Mouse (Mus musculus): ENCODE measurements at regions not wholly inside any gene's neighbourhood (a gene's known extent, or its start where the extent isn't known, plus 50 kb on each side); places are given as distances from the start of the nearest gene placed in this dataset.

DNA sequence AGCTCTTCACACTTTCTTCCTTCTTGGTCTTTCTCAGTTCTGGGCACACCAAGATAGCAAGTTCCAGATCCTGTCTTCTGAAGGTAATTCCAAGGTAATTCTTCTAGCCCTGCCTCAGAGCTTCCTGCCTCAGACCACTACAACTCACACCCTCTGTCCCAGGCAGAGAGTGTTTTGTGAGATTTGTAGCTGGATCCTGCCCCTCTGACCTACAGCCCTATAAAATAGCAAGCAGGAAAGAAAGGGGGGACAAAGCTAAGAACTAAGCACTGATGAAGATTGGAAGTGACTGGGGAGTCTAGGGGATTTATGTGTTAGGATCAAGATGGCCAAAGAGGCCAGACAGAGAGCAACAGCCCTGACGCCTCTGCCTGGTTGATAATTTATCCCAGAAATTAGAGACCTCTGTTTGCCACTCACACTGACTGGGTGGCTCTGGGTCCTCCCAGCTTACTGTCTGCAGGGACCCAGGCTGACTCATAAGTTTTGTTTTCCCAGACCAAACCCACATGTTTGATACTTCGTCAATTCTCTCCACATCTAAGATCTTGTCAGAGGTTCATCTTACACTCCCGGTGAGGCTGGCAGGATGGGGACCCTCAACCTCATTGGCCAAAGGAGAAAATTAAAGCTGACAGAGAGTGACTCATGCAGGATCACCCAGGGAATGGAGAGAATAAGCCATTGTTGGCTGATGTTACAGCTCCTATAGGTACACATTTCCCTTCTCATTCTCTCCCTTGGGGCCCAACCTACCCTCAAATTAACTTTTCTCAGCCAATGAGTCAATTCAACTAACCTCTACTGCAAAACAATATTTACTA lies 84.8 kb upstream of the Trabd2b start:
- no peaks in the 10 kb centered on the region for H3K27me3 ChIP-seq (replicated peaks; ENCODE audit: control insufficient read depth, insufficient read depth, low read length)
- no peak overlapping the region for H3K4me2 ChIP-seq (ENCODE audit: low read length)
- no peaks in the 10 kb centered on the region for H3K9me3 ChIP-seq (ENCODE audit: control insufficient read depth, low read length)
- no peak for ATAC-seq
- no peaks in the 10 kb centered on the region for H3K4me1 ChIP-seq (replicated peaks; ENCODE audit: control insufficient read depth, insufficient read depth, low read length)
- H3K27ac ChIP-seq (ENCODE audit: low read length), result no peak overlapping the region
- no peak overlapping the region for H3K4me3 ChIP-seq (replicated peaks; ENCODE audit: low read length)
- WGBS, result 85% methylated on average over 3 of the region's 3 CpGs
- H3K36me3 ChIP-seq (ENCODE audit: control insufficient read depth, insufficient read depth), result no peaks in the 10 kb centered on the region
- no peak overlapping the region for H3K9ac ChIP-seq (replicated peaks; ENCODE audit: low read depth, low read length)

DNA sequence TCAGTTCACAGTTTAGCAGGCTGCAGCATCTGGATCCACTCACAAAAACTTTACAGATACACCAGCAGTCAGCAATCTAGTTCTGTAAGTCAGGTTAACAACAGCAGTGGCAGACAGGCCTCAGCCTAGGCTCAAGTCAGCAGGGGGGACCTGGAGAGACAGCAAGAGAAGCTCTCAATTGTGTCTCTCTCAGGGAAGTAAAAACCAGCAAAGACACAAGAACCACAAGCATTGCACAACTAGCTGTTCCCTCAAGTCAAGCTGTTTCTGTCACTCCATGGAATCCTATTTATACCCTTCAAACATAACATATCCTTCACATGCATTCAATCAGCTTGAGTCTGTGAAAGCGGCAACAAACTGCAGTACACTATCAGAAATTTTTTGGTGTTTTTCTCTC lies 76.5 kb upstream of the Trabd2b start:
- H3K27ac ChIP-seq (ENCODE audit: low read length), result no peak overlapping the region
- no peak overlapping the region for H3K4me2 ChIP-seq (ENCODE audit: low read length)
- no peaks in the 10 kb centered on the region for H3K27me3 ChIP-seq (replicated peaks; ENCODE audit: control insufficient read depth, insufficient read depth, low read length)
- H3K4me3 ChIP-seq (replicated peaks; ENCODE audit: low read length), result no peak overlapping the region
- ATAC-seq, result no peak
- H3K36me3 ChIP-seq (ENCODE audit: control insufficient read depth, insufficient read depth), result no peaks in the 10 kb centered on the region
- 86% methylated on average over 1 of the region's 1 CpGs for WGBS
- no peaks in the 10 kb centered on the region for H3K4me1 ChIP-seq (replicated peaks; ENCODE audit: control insufficient read depth, insufficient read depth, low read length)
- no peak overlapping the region for H3K9ac ChIP-seq (replicated peaks; ENCODE audit: low read depth, low read length)
- H3K9me3 ChIP-seq (ENCODE audit: control insufficient read depth, low read length), result no peaks in the 10 kb centered on the region

DNA sequence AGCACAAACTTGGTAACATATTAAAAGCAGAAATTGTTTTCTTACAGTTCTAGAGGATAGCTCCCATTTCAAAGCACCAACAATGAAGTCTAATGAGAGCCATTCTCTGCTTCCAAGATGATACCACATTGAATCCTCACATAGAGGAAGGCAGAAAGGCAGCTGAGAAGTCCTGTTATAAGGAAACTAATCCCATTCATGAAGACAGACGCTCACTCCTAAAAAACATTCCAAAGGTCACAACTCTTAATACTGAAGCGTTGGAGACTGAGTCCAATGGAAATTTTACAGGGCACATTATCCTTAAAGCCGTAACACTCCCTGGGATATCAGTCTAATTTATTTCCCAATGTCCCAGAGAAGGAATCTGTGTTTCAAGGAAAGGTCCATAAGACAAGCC lies 75.4 kb upstream of the Trabd2b start:
- H3K4me1 ChIP-seq (replicated peaks; ENCODE audit: control insufficient read depth, insufficient read depth, low read length), result no peaks in the 10 kb centered on the region
- no peak overlapping the region for H3K4me3 ChIP-seq (replicated peaks; ENCODE audit: low read length)
- no peaks in the 10 kb centered on the region for H3K9me3 ChIP-seq (ENCODE audit: control insufficient read depth, low read length)
- H3K36me3 ChIP-seq (ENCODE audit: control insufficient read depth, insufficient read depth), result no peaks in the 10 kb centered on the region
- WGBS, result 73% methylated on average over 3 of the region's 3 CpGs
- no peak overlapping the region for H3K4me2 ChIP-seq (ENCODE audit: low read length)
- no peak overlapping the region for H3K27ac ChIP-seq (ENCODE audit: low read length)
- H3K27me3 ChIP-seq (replicated peaks; ENCODE audit: control insufficient read depth, insufficient read depth, low read length), result no peaks in the 10 kb centered on the region
- no peak for ATAC-seq
- H3K9ac ChIP-seq (replicated peaks; ENCODE audit: low read depth, low read length), result no peak overlapping the region

DNA sequence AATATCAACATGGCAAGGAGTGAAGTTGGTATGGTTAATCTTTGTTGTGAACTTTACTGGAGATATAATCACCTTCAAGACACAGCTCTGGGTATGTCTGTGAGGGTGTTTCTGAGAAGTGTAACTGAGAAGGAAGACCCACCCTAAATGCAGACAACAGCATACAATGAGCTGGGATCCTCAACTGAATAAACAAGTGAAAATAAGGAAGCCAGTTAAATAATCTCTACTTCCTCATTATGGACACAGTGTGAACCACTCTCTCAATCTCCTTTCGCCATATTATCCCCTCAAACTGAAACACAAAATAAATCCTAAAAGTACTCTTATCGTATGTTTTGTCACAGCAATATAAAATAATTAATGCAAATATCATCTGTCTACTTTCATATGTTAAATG lies 71.7 kb upstream of the Trabd2b start:
- Histone ChIP-seq H3K27me3 (replicated peaks; ENCODE audit: control insufficient read depth, insufficient read depth, low read length) (no peaks in the 10 kb centered on the region), H3K9ac (replicated peaks; ENCODE audit: low read depth, low read length) (no peak overlapping the region), H3K36me3 (ENCODE audit: control insufficient read depth, insufficient read depth) (no peaks in the 10 kb centered on the region), H3K4me1 (replicated peaks; ENCODE audit: control insufficient read depth, insufficient read depth, low read length) (no peaks in the 10 kb centered on the region), H3K27ac (ENCODE audit: low read length) (no peak overlapping the region), H3K4me3 (replicated peaks; ENCODE audit: low read length) (no peak overlapping the region), H3K4me2 (ENCODE audit: low read length) (no peak overlapping the region), H3K9me3 (ENCODE audit: control insufficient read depth, low read length) (no peaks in the 10 kb centered on the region)
- no peak for ATAC-seq
- 85% methylated on average over 2 of the region's 2 CpGs for WGBS

DNA sequence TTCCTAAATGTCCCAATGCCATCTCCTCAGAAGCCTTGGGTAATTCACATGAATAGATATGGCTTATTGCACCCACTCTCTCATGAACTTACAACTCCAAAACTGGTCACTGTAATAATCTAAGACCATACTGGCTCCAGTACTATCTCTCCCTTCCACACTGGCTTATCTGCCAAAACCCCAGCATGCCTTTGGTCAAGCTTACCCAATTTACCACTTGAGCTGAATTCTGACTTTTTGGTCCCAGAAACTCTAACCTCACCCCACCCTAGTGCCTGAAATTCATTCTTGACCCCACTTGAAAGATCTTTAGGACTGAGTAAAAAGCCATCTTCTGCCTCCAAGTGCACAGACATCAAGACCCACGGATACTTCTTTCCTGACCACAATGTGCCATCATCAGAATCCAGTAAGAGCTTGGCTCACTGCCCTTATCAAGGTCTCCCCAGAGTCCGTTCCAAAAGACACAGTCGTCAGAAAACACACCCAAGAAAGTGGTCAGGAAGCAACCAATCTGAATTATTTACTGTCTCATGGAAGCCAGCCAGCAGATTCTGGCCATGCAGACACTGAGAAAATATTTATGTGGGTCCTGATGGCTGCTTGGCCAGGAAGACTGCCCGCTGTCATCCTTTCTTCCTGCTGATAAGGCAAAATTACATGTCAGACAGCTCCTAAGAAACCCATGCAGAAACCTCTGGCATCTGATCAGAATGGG lies 70.3 kb upstream of the Trabd2b start:
- H3K27me3 ChIP-seq (replicated peaks; ENCODE audit: control insufficient read depth, insufficient read depth, low read length), result no peaks in the 10 kb centered on the region
- no peak overlapping the region for H3K4me3 ChIP-seq (replicated peaks; ENCODE audit: low read length)
- H3K27ac ChIP-seq (ENCODE audit: low read length), result no peak overlapping the region
- ATAC-seq, result no peak
- no peaks in the 10 kb centered on the region for H3K9me3 ChIP-seq (ENCODE audit: control insufficient read depth, low read length)
- H3K4me2 ChIP-seq (ENCODE audit: low read length), result no peak overlapping the region
- 70% methylated on average over 4 of the region's 4 CpGs for WGBS
- H3K36me3 ChIP-seq (ENCODE audit: control insufficient read depth, insufficient read depth), result no peaks in the 10 kb centered on the region
- H3K9ac ChIP-seq (replicated peaks; ENCODE audit: low read depth, low read length), result no peak overlapping the region
- H3K4me1 ChIP-seq (replicated peaks; ENCODE audit: control insufficient read depth, insufficient read depth, low read length), result no peaks in the 10 kb centered on the region

DNA sequence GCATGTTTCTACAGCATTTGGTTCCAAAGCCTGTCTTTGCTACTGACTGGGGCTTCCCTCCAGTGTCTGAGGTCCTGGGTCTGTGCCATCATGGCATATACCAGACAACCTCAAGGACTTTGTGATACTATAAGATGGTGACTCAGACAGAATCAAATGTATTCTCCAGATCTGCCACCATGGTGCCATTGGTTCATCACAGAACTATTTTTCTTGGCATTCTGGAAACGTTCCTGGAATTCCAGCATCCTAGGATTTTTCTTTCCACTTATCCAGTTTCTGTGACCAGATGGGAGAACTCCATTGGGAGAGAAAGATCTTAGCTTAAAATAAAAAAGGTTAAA lies 69.8 kb upstream of the Trabd2b start:
- Histone ChIP-seq H3K4me1 (replicated peaks; ENCODE audit: control insufficient read depth, insufficient read depth, low read length) (no peaks in the 10 kb centered on the region), H3K27me3 (replicated peaks; ENCODE audit: control insufficient read depth, insufficient read depth, low read length) (no peaks in the 10 kb centered on the region), H3K9me3 (ENCODE audit: control insufficient read depth, low read length) (no peaks in the 10 kb centered on the region), H3K4me3 (replicated peaks; ENCODE audit: low read length) (no peak overlapping the region), H3K27ac (ENCODE audit: low read length) (no peak overlapping the region), H3K36me3 (ENCODE audit: control insufficient read depth, insufficient read depth) (no peaks in the 10 kb centered on the region), H3K4me2 (ENCODE audit: low read length) (no peak overlapping the region), H3K9ac (replicated peaks; ENCODE audit: low read depth, low read length) (no peak overlapping the region)
- ATAC-seq, result no peak
- 72% methylated on average over 1 of the region's 1 CpGs for WGBS

DNA sequence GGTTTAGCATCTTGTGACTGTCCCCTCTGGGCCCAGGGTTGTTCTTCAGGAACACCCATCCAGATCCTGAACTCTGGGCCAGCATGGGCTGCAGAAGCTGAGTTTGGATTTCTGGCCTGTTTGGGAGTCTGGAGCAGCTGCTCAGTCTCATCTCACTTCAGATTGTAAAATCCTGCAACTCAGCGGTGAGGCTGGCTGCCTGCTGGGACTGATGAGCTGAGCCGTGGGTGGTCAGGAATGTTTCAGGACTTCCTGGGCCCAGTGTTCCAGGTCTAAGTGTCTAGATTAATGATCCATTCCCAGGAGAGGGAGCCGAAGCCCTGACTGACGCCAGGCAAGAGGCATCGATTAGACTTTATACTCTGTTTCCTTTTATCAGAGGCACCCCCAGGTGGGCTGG lies 66.7 kb upstream of the Trabd2b start:
- no peak overlapping the region for H3K27ac ChIP-seq (ENCODE audit: low read length)
- H3K4me1 ChIP-seq (replicated peaks; ENCODE audit: control insufficient read depth, insufficient read depth, low read length), result no peaks in the 10 kb centered on the region
- no peak for ATAC-seq
- no peak overlapping the region for H3K4me3 ChIP-seq (replicated peaks; ENCODE audit: low read length)
- H3K4me2 ChIP-seq (ENCODE audit: low read length), result no peak overlapping the region
- no peak overlapping the region for H3K9ac ChIP-seq (replicated peaks; ENCODE audit: low read depth, low read length)
- WGBS, result 67% methylated on average over 5 of the region's 5 CpGs
- no peaks in the 10 kb centered on the region for H3K9me3 ChIP-seq (ENCODE audit: control insufficient read depth, low read length)
- H3K27me3 ChIP-seq (replicated peaks; ENCODE audit: control insufficient read depth, insufficient read depth, low read length), result no peaks in the 10 kb centered on the region
- H3K36me3 ChIP-seq (ENCODE audit: control insufficient read depth, insufficient read depth), result no peaks in the 10 kb centered on the region

DNA sequence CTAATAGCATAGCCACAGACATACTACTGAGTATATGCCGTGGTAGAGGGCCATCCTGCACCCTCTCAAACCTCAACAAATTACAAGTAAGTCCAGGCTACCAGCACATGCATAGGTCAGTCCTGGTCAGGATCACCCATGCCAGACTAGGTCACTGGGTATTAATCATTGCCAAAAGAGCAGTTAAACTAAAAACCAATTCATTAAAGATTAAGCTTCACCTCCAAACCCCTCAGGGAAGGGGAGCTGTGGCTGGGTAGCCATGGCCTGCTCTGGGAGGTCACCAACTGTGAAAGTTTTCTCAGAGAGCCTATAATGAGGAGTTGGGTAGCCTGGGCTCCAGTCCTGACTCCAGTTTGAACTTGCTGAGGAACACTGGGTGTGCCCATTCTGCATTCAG lies 61.4 kb upstream of the Trabd2b start:
- Histone ChIP-seq H3K27me3 (replicated peaks; ENCODE audit: control insufficient read depth, insufficient read depth, low read length) (0 out of 2 replicates have a peak, but pooled peaks cover 2% of the 10 kb centered on the region), H3K4me2 (ENCODE audit: low read length) (no peak overlapping the region), H3K9ac (replicated peaks; ENCODE audit: low read depth, low read length) (no peak overlapping the region), H3K36me3 (ENCODE audit: control insufficient read depth, insufficient read depth) (no peaks in the 10 kb centered on the region), H3K9me3 (ENCODE audit: control insufficient read depth, low read length) (no peaks in the 10 kb centered on the region), H3K27ac (ENCODE audit: low read length) (no peak overlapping the region), H3K4me1 (replicated peaks; ENCODE audit: control insufficient read depth, insufficient read depth, low read length) (no peaks in the 10 kb centered on the region), H3K4me3 (replicated peaks; ENCODE audit: low read length) (no peak overlapping the region)
- ATAC-seq, result no peak
- WGBS, result 58% methylated on average over 1 of the region's 1 CpGs

DNA sequence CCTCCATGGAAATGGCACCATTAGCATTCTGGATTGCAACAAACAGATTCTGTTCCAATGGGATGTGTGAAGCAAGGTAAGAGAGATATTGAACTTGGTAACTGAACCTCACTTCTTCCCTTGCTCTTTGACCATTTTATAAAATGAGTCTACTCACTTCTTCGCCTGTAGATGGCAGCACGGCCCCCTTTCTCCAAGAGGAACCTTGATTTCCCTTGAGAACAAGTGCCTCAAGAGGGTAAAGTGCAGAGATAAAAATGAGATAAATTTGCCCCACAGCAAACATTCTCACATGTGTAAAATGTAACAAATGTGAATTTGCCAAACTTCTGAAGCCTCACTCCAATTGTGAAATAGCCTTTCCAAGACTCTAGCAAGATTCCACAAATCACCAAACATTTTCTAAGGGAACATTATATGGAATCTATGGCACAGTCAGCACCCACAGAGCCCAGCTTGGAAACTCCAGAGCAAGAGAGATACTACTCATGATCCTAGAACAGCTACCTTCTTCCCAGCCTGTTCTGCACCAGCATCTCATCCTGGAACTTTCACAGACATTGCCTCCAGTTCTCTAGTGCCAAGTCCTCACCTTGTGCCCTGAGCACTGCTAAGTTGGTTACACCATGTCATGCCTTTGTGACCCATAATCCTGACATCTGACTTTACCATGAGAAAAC lies 60.3 kb upstream of the Trabd2b start:
- no peaks in the 10 kb centered on the region for H3K36me3 ChIP-seq (ENCODE audit: control insufficient read depth, insufficient read depth)
- 0 out of 2 replicates have a peak, but pooled peaks cover 2% of the 10 kb centered on the region for H3K27me3 ChIP-seq (replicated peaks; ENCODE audit: control insufficient read depth, insufficient read depth, low read length)
- no peaks in the 10 kb centered on the region for H3K9me3 ChIP-seq (ENCODE audit: control insufficient read depth, low read length)
- no peak overlapping the region for H3K27ac ChIP-seq (ENCODE audit: low read length)
- no peak overlapping the region for H3K4me2 ChIP-seq (ENCODE audit: low read length)
- H3K4me1 ChIP-seq (replicated peaks; ENCODE audit: control insufficient read depth, insufficient read depth, low read length), result no peaks in the 10 kb centered on the region
- no peak for ATAC-seq
- WGBS, result 0% methylated on average over 2 of the region's 2 CpGs
- no peak overlapping the region for H3K4me3 ChIP-seq (replicated peaks; ENCODE audit: low read length)
- H3K9ac ChIP-seq (replicated peaks; ENCODE audit: low read depth, low read length), result no peak overlapping the region
